Mouse (Mus musculus) right cerebral cortex, postnatal 14 days (tissue): ENCODE data around the gene 2310079G19Rik.

Source experiments
- DNase-seq: peaks from one replicate; pipeline ENCODE4 v3.0.0; 2022

2310079G19Rik gene

GRCm38 (mm10) chr16:88627566-88627965 is at the start of gene 2310079G19Rik:
Gene 2310079G19Rik, minus strand, starts transcription at chr16:88627666.
- no peak for DNase-seq

- no peak for DNase-seq
These were observed 44.1 kb upstream of the 2310079G19Rik start, which contains the start of gene Krtap27-1 for GRCm38 (mm10) chr16:88671571-88671970. Gene Krtap27-1, minus strand, starts transcription at chr16:88671671.

- no peak for DNase-seq
These were observed 30.0 kb upstream of the 2310079G19Rik start for GRCm38 (mm10) chr16:88657426-88657825.

GRCm38 (mm10) chr16:88651952-88652351 is 24.5 kb upstream of the 2310079G19Rik start:
- DNase-seq, result no peak

GRCm38 (mm10) chr16:88651082-88651481 is 23.6 kb upstream of the 2310079G19Rik start:
- DNase-seq, result no peak

GRCm38 (mm10) chr16:88647358-88647846 is 19.9 kb upstream of the 2310079G19Rik start, which contains the start of gene Krtap26-1:
Gene Krtap26-1, minus strand, starts transcription at chr16:88647796.
- DNase-seq, result no peak

GRCm38 (mm10) chr16:88646366-88647111 is 19.1 kb upstream of the 2310079G19Rik start:
- DNase-seq, result no peak

GRCm38 (mm10) chr16:88640053-88640452 is 12.6 kb upstream of the 2310079G19Rik start:
- DNase-seq, result no peak

- DNase-seq, result no peak
These were observed 7.7 kb upstream of the 2310079G19Rik start for GRCm38 (mm10) chr16:88635142-88635541.

GRCm38 (mm10) chr16:88631474-88631873 is 4.0 kb upstream of the 2310079G19Rik start:
- no peak for DNase-seq

- no peak for DNase-seq
These were observed 14.8 kb downstream of the 2310079G19Rik start for GRCm38 (mm10) chr16:88612712-88613111.

- DNase-seq, result no peak
These were observed 15.5 kb downstream of the 2310079G19Rik start, which contains the start of gene Krtap24-1 for GRCm38 (mm10) chr16:88611922-88612321. Gene Krtap24-1, minus strand, starts transcription at chr16:88612279.

- no peak for DNase-seq
These were observed 22.9 kb downstream of the 2310079G19Rik start for GRCm38 (mm10) chr16:88604570-88604969.

GRCm38 (mm10) chr16:88602464-88602863 is 25.0 kb downstream of the 2310079G19Rik start:
- DNase-seq, result no peak

GRCm38 (mm10) chr16:88600303-88600702 is 27.2 kb downstream of the 2310079G19Rik start:
- DNase-seq, result no peak

- DNase-seq, result no peak
These were observed 27.8 kb downstream of the 2310079G19Rik start for GRCm38 (mm10) chr16:88599504-88600237.

- DNase-seq, result no peak
These were observed 34.7 kb downstream of the 2310079G19Rik start for GRCm38 (mm10) chr16:88592758-88593157.

- no peak for DNase-seq
These were observed 44.1 kb downstream of the 2310079G19Rik start for GRCm38 (mm10) chr16:88583338-88583737.
